Mouse (Mus musculus) gastrocnemius, adult 2 months (tissue): ENCODE measurements around the gene Sri. TPM values are rescaled to one million over a fixed set of nuclear protein-coding genes. Genes with fewer than 3 reads are reported as not detected.

Source experiments
- DNase-seq: peaks from one replicate; pipeline ENCODE4 v3.0.0; 2022
- H3K27ac ChIP-seq: fragments of 200-600 bp; 2 replicates; pipeline ENCODE4 v1.8.1; 2022; ENCODE audit warnings: mild to moderate bottlenecking
- H3K4me3 ChIP-seq: fragments of 200-600 bp; 2 replicates; pipeline ENCODE4 v1.8.1; 2022; ENCODE audit warnings: mild to moderate bottlenecking, moderate library complexity
- CTCF ChIP-seq: fragments of 200-600 bp; IDR thresholded peaks from 2 replicates; pipeline ENCODE4 v1.8.1; 2022; ENCODE audit warnings: antibody characterized with exemption, mild to moderate bottlenecking, moderate library complexity
- intact Hi-C: fragments of 180-260 bp; cut with DNase I; formaldehyde crosslinking; loops from one replicate; pipeline ENCODE4 v1.15.1; 2025
- total RNA-seq, 2 experiments: library from RNA; stranded (reverse); gene quantifications; 2 replicates each; pipeline ENCODE4 v1.2.3; 2021

Sri gene
- total RNA-seq, 2 experiments from 2014 or later, result 13.1 to 20.7 TPM

DNA sequence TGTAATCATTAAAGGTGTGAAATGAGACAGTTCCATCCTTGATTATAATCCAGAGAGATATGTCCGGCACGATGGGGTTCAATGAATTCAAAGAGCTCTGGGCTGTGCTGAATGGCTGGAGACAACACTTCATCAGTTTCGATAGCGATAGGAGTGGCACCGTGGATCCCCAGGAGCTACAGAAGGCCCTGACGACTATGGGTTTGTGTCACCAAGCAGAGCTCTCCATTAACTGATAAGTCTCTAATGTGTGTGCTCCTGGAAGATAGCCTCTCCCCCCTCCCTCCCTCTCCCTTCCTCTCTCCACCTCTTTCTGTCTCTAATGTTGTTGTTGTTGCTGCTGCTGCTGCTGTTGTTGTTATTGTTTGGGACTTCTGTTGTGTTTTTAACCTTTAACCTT, 17.3 kb downstream of the Sri start:
- Histone ChIP-seq H3K27ac (no peak overlapping the region), H3K4me3 (no peak overlapping the region)
- no peak for DNase-seq
- intact Hi-C loops, result no loop called here
- no peak for TF ChIP-seq CTCF

DNA sequence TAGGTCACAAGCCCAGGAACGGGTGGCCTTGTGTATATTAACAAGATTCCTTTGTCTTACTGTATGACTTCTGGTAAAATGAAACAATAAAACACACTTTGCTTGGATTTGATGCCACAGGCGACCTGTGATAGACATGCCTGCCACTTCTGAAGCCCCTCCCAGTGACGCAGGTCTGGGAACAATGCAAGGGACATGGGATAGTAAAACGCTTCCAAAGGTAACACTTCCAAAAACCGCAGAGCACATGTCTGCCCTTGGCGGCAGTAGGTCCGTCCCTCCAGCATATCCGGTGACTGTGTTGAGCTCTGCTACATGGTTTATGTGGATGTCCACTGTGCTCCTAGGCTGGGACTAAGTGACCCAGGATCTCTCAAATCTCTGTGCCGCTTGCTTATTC, 27.5 kb downstream of the Sri start:
- intact Hi-C loops, result no loop called here
- TF ChIP-seq CTCF, result no peak
- no peak overlapping the region for H3K4me3 ChIP-seq
- no peak for DNase-seq
- no peak overlapping the region for H3K27ac ChIP-seq

DNA sequence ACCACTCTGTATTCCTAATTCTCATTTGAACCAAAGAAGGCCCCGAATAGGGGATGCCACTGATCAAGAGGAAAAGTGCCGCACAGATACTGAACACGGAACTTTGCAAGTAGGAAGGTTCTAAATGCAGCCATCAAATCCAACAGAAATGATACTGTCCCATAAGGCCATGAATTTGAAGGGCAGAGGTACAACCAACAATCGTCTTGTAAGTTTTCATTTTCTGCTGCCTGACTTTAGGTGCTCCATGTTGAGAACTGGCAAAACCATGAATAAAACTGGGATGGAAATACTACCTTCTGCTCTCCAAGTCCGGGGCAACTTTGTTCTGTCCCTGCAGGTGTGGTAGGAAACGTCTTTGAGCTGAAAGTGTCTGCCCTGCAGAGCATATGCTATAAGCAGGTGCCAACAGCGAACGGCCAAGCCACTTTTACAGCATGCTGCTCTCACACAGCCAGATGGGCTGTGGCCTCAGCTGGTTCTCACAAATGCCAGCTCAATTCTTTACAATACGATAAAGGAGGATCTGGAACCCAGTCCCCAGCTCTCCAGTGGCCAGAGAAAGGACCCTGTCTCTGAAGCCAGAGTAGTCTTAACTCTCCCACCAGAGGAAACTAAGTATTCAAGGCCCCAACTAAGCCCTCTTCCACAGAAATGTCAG, 28.2 kb downstream of the Sri start:
- TF ChIP-seq CTCF, result no peak
- intact Hi-C loops, result no loop called here
- DNase-seq, result no peak

GRCm38 (mm10) chr5:8077481-8077880, 31.6 kb downstream of the Sri start:
- H3K4me3 ChIP-seq, result no peak overlapping the region
- H3K27ac ChIP-seq, result no peak overlapping the region
- no peak for TF ChIP-seq CTCF
- intact Hi-C loops, result no loop called here
- no peak for DNase-seq

More for the DNA sequence above, 28.2 kb downstream of the Sri start:
- Histone ChIP-seq H3K27ac (no peak overlapping the region), H3K4me3 (no peak overlapping the region)

DNA sequence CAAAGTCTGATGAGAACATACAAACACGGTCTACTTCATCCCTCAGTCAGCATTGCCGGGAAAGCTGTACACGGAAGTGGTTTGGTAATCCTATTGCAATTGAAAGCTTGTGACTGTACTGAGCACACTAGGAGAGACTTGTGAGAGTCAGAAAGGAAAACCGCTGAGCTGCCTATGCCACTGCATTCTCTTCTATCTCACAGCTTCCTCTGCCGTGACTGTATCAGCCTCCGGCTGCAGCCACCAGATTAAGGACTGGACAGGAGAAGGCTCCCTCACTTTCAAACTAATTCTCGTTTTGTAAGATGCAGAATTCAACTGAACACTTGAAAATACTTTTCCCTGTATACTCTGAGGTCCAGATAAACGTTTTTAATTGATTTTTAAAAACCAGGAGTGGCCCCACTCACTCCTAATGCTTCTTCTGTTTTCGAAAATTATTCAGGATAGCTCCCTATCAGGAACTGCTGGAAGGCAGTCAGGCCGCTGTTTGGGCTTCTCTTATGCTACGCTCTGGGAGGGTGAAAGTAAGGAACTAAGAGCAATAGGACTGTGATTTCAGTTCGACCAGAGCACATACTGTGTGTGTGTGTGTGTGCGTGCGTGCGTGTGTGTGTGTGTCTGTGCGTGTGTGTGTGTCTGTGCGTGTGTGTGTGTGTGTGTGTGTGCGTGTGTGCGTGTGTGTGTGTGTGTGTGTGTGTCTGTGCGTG, 37.1 kb downstream of the Sri start:
- intact Hi-C loops, result no loop called here
- Histone ChIP-seq H3K27ac (no peak overlapping the region), H3K4me3 (no peak overlapping the region)
- no peak for TF ChIP-seq CTCF
- no peak for DNase-seq

GRCm38 (mm10) chr5:8085661-8086060, 39.8 kb downstream of the Sri start:
- no peak overlapping the region for H3K27ac ChIP-seq
- no peak for DNase-seq
- TF ChIP-seq CTCF, result no peak
- intact Hi-C loops, result no loop called here
- H3K4me3 ChIP-seq, result no peak overlapping the region

GRCm38 (mm10) chr5:8088147-8088546, 42.3 kb downstream of the Sri start:
- H3K4me3 ChIP-seq, result no peak overlapping the region
- no peak overlapping the region for H3K27ac ChIP-seq
- no peak for TF ChIP-seq CTCF
- no peak for DNase-seq
- intact Hi-C loops, result no loop called here

DNA sequence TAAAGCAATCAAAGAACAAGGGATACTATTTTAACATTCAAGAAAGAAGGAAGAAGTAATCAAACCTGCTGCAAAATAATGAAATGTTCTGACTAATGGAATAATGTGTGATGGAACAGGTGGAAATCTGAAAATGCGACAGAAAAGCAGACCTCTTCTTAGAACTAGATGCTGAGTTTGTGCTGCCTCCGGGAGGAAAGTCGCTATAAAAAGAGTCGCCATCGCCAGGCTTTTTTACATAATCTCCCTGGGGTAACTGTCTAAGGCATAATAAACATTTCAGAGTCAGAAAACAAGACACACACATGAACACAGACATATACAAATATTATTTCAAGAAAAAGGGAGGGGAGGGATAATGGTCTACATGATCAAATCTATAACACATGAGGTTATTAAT, 49.0 kb downstream of the Sri start:
- no peak overlapping the region for H3K4me3 ChIP-seq
- DNase-seq, result no peak
- TF ChIP-seq CTCF, result no peak
- intact Hi-C loops, result no loop called here
- no peak overlapping the region for H3K27ac ChIP-seq

DNA sequence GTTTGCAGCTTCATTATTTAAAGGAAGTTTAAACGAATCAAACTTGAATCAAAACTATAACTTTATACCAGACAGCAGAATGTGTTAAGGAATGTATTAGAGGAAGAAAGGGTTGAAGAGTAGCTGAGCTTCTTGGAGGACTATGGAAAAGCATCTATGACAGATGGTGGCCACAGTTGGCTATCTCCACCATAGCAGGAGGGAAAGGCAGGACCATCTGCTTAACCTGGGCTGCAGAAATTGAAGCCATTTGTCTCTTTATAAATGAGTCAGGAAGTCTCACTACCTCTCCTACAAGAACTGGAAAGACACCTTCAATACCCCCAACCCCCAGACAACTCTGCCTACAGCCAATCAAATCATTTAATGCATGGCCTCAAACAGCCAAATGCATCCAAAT, 49.8 kb downstream of the Sri start:
- Histone ChIP-seq H3K4me3 (no peak overlapping the region), H3K27ac (no peak overlapping the region)
- intact Hi-C loops, result no loop called here
- DNase-seq, result no peak
- no peak for TF ChIP-seq CTCF

DNA sequence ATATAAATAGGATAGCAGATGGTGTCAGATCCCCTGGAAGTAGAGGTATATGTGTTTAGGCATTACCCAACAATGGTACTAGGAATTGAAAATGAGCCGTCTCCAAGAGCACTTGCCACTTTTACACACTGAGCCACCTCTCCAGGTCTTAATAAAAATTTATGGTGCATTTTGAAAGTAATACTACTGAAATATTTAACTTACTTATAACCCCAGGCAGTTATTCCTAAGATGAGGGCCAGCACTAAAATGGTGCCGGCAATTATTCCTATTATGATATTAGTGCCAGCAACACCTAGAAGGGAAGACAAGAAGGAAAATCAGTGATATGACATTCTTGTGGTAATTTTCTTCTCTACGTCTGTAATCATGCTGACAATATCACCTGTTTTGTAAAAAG, 65.8 kb downstream of the Sri start:
- Histone ChIP-seq H3K4me3 (no peak overlapping the region), H3K27ac (no peak overlapping the region)
- no peak for TF ChIP-seq CTCF
- no peak for DNase-seq
- intact Hi-C loops, result no loop called here

GRCm38 (mm10) chr5:8112246-8112645, 66.4 kb downstream of the Sri start:
- DNase-seq, result no peak
- Histone ChIP-seq H3K4me3 (no peak overlapping the region), H3K27ac (no peak overlapping the region)
- intact Hi-C loops, result no loop called here
- TF ChIP-seq CTCF, result no peak

- no peak overlapping the region for H3K4me3 ChIP-seq
- DNase-seq, result no peak
- TF ChIP-seq CTCF, result no peak
- intact Hi-C loops, result no loop called here
- no peak overlapping the region for H3K27ac ChIP-seq
Observed at GRCm38 (mm10) chr5:8116561-8117168, 70.8 kb downstream of the Sri start.

Other genes starting within 250 kb of the Sri start
- gene Steap4, start 85.6 kb upstream of the Sri start, total RNA-seq, result 10 to 100 TPM; 20.0 to 20.8 TPM